Mouse (Mus musculus): ENCODE measurements around the gene Prnd.

Prnd gene

DNA sequence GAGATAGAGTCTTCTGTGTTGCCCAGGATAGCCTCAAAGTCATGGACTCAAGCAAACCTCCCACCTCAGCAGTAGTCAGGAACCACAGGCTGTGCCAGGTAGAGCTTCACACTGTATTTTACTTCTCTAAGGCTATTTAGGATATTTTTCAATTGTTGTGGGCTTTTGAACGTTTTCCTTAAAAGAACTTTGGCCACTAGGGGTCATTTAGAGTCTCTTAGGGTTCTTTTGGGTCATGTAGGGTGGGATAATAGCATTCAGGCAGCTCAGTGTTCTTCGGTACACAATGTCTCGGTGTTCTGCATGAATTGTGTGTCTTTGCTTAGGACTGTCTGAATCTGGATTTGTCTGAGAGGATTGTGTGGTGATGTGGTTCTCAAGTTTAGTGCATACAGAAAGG, 37.3 kb downstream of the Prnd start:
- no peak for DNase-seq

GRCm38 (mm10) chr2:131988550-131988949, 37.9 kb downstream of the Prnd start:
- no peak for DNase-seq

DNA sequence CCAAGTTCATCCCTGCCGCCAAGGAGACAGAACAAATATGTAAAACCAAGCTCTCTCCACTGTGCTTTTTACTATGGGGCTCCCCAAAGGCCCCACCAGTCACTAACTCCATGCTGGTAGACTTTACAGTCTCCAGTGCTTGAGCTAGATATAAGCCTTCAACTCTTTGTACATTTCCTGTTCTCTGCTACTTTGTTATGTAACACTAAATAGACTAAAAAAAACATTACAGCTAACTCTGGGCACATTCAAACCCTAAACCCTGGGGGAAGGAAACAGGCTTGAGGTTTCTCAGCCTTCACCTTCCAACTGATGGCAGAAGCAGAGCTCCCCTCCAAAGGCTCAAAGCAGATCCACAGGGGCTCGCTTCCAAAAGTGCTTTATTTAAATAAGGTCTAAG, 41.8 kb downstream of the Prnd start:
- DNase-seq, result no peak

DNA sequence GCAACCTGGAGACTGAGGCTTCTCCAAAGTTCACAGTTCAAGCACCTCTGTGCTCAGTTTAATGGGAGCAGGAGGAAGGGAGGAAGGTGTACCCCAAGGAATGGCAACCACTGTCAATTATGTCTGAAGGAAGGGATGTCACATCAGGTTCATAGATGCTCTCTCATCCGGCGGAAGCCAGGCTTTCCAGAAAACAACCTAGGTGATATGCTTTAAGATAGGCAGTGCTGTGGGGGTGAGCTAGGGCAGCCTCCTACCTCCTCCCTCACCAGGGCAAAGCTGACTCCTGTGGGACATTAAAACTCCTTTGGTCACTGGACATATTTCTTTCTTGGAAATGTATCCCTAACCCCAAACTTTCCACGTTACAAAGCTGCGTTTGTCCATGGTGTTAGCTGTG, 42.5 kb downstream of the Prnd start:
- no peak for DNase-seq

- DNase-seq, result no peak
These were observed 43.0 kb downstream of the Prnd start for GRCm38 (mm10) chr2:131993563-131994088.

DNA sequence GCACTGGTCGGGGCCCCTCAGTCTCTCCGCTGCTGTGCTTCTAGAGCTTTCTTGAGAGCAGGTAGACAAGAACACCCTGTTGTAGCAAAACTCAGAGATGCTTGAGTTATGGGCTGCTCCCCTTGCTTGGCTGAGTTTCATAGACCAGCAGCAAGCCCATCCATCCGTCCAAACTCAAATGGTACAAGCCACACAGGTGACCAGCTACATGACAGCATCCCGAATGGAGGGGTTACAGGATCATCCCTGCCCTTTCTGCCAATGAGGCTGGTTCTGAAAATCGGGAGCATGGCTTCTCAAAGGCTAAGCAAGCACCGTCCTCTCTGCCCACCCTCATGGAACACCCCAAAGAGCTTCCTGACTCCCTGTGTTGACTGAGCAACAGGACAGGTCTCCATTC, 44.3 kb downstream of the Prnd start:
- DNase-seq, result no peak

DNA sequence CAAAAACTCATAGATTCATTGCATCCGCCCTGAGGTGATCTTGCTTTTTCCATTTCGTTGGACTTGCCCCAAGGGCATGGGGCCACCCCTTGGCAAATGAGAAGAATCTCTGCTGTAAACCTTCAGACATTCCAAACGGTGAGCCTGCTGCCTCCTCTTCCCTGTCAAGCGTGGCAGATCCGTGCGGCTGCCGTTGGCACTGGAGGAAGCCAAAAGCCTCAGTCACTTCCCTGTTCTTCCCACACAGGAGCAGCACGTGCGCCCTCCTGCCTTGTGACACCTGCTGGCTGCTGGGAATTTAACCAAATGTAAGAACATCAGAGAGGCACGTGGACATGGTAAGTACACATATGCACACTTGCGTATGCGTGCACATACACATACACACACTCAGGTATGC, 45.1 kb downstream of the Prnd start:
- no peak for DNase-seq

GRCm38 (mm10) chr2:131996369-131996768, 45.7 kb downstream of the Prnd start:
- DNase-seq, result no peak

- no peak for DNase-seq
These were observed 46.7 kb downstream of the Prnd start for GRCm38 (mm10) chr2:131997356-131997755.

- no peak for DNase-seq
These were observed 51.2 kb downstream of the Prnd start for GRCm38 (mm10) chr2:132001696-132002334.

- DNase-seq, result no peak
These were observed 53.3 kb downstream of the Prnd start for GRCm38 (mm10) chr2:132003916-132004315.

DNA sequence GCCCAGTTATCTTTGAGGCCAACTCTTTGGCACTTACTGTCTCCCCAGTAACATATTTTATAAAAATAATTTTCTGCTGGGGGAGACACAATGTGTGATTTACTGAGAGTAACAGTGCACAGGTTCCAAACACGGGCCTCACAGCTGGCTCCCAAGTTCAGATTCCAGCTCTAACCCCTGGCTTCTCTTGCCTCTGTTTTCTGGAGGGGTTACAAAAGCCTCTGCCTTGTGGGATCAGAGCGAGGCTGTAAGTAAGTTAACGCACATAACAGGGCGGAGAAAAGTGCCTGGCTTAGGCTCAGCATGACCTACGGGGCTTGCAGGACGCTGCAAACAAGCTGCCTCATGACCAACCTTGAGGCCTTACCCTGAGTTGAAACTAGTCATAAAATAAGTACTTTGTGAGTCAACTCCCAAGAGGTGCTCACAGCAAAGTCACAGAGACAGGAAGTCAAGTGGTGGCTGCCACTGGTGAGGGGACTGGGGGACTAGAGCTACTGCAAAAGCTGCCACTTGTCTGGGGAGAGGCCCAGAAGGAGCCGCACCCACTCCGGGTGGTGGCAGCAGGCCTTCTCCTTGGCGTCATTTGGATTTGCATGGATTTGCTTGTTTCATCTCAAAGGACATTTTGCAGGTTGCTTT, 54.0 kb downstream of the Prnd start:
- no peak for DNase-seq

DNA sequence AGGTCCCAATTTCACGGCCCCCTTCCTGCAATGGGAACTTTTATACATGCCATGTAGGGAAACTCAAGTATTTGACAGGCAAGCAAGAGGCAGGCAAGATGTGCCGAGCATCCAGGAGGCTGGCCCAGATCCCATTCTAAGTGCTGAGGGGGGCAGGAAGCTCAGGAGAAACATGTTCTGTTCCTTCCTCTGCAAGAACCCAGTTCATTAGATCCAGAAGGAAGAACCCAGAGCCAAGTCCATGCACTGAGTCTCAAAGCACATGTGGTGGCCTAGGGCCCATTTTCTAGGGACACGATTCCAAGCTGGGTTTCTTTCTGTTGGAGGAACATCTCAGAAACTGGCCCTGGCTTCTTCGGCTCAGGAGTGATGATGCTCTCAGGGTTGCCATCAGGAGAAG, 54.8 kb downstream of the Prnd start:
- DNase-seq, result no peak
